Mouse (Mus musculus) liver, adult 2 months (tissue): ENCODE results near the gene Ripor3.

ENCODE experiments used
- CTCF ChIP-seq: fragments of 200-500 bp; IDR thresholded peaks from 2 replicates; pipeline ENCODE4 v1.5.1; 2011; ENCODE audit warnings: low read depth, low read length, control low read depth
- POLR2A ChIP-seq: fragments of 200-500 bp; IDR thresholded peaks from 2 replicates; pipeline ENCODE4 v1.6.1; 2011; ENCODE audit warnings: low read length, control low read depth; ENCODE audit not compliant: insufficient read depth; ENCODE audit errors: extremely low read depth

GRCm38 (mm10) chr2:167964320-167964719, 46.1 kb downstream of the Ripor3 start:
- no peak for TF ChIP-seq POLR2A
- no peak for TF ChIP-seq CTCF
